ENCODE assay signal across 19 mouse cellular contexts in the genomic region with DNA sequence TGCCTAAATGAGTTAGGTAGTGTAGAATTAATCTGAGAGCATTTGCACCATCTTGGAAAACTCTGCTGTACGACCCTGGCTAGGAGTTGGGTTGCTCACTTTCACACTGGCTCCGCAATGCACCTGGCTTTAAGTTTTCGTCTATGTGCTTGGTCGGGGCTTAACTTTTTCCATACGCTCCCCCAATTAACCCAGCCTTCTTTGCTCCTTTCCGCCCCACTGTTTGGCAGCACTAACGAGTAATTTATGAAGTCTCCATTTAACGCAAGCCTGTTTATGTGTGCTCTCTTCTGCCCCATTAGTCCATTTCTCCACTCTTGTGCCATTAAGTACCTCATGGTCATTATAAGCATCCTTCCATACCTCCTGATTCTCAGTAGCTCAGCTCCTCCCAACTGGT. TPM values are rescaled to one million over a fixed set of nuclear protein-coding genes. Genes with fewer than 3 reads are reported as not detected.
DNase-seq lines count a peak whose midpoint lies in the region; ATAC-seq lines count a peak whose summit lies in the region.
"Had no signal": no experiment of that assay in that cellular context is flagged by ENCODE, and none has a peak within 500 bp of the region (broad histone marks: within the 10 kb centered on the region; RNA-seq: fewer than 3 reads in every experiment).

No protein-coding gene starts in this region.

- intact Hi-C loops in heart, postnatal 36 days (cut with DNase I) = loop anchor here (10.0 kb wide), 2 partner anchors 434 to 1614 kb away; no protein-coding TSS in a partner anchor

- no peak overlapping the region for H3K4me3 ChIP-seq in limb, embryonic 10.5 days
- H3K4me3 ChIP-seq in intestine, embryonic 16.5 days (ENCODE audit: low read length) = no peak overlapping the region
- H3K4me3 ChIP-seq: embryonic facial prominence, embryonic 12.5 days; forebrain, embryonic 13.5 days; forebrain, embryonic 15.5 days had no signal

- ATAC-seq in intestine, embryonic 16.5 days = no peak
- ATAC-seq: forebrain, embryonic 13.5 days; forebrain, embryonic 15.5 days; forebrain, postnatal 0 days had no signal

- H3K9ac ChIP-seq in intestine, embryonic 16.5 days (ENCODE audit: low read depth, low read length) = no peak overlapping the region
- H3K9ac ChIP-seq: embryonic facial prominence, embryonic 12.5 days; forebrain, embryonic 13.5 days; forebrain, embryonic 15.5 days; forebrain, postnatal 0 days had no signal

- H3K4me1 ChIP-seq in limb, embryonic 10.5 days = peaks cover 23% of the 10 kb centered on the region
- no peaks in the 10 kb centered on the region for H3K4me1 ChIP-seq in intestine, embryonic 16.5 days (ENCODE audit: control insufficient read depth, insufficient read depth, low read length)
- H3K4me1 ChIP-seq: embryonic facial prominence, embryonic 12.5 days; forebrain, embryonic 13.5 days; forebrain, embryonic 15.5 days had no signal

- no peaks in the 10 kb centered on the region; the same call in 1 of the 2 replicates for H3K27me3 ChIP-seq in limb, embryonic 10.5 days (ENCODE audit: low read depth, poor library complexity, severe bottlenecking)
- H3K27me3 ChIP-seq in intestine, embryonic 16.5 days (replicated peaks; ENCODE audit: control insufficient read depth, insufficient read depth, low read length) = no peaks in the 10 kb centered on the region
- H3K27me3 ChIP-seq: embryonic facial prominence, embryonic 12.5 days; forebrain, embryonic 13.5 days; forebrain, embryonic 15.5 days had no signal

- no peaks in the 10 kb centered on the region for H3K9me3 ChIP-seq in limb, embryonic 10.5 days (replicated peaks)
- no peaks in the 10 kb centered on the region for H3K9me3 ChIP-seq in intestine, embryonic 16.5 days (ENCODE audit: control insufficient read depth, low read length)
- H3K9me3 ChIP-seq: embryonic facial prominence, embryonic 12.5 days; forebrain, embryonic 13.5 days; forebrain, embryonic 15.5 days had no signal

- no peaks in the 10 kb centered on the region for H3K36me3 ChIP-seq in limb, embryonic 10.5 days
- no peaks in the 10 kb centered on the region for H3K36me3 ChIP-seq in intestine, embryonic 16.5 days (ENCODE audit: control insufficient read depth, insufficient read depth, low read length)
- H3K36me3 ChIP-seq: embryonic facial prominence, embryonic 12.5 days; forebrain, embryonic 15.5 days had no signal

- peak; percentile 54 for DNase-seq in heart, adult 11 months
- no peak for DNase-seq in heart, postnatal 36 days
- peak; percentile 48 for DNase-seq in limb, embryonic 10.5 days (ENCODE audit: low spot score)
- no peak for DNase-seq in embryo, embryonic 9.5 days (ENCODE audit: extremely low spot score)
- DNase-seq: adrenal gland, adult 2 months; adrenal gland, postnatal 10 days; adrenal gland, postnatal 25 days; cerebellum, adult 11 months; cerebellum, adult 18-20 months; cerebellum, adult 8-10 months; cerebellum, adult 9-11 months; cerebellum, postnatal 14 days; cerebellum, postnatal 36 days; embryo, embryonic 11 days; forebrain, postnatal 0 days had no signal

- WGBS in limb, embryonic 10.5 days = 37% methylated on average over 8 of the region's 8 CpGs
- WGBS in intestine, embryonic 16.5 days = 79% methylated on average over 8 of the region's 8 CpGs

- no peak overlapping the region for H3K27ac ChIP-seq in limb, embryonic 10.5 days
- no peak overlapping the region for H3K27ac ChIP-seq in intestine, embryonic 16.5 days (ENCODE audit: low read length)
- H3K27ac ChIP-seq: embryonic facial prominence, embryonic 12.5 days; forebrain, embryonic 13.5 days; forebrain, embryonic 15.5 days had no signal

- H3K4me2 ChIP-seq in intestine, embryonic 16.5 days (ENCODE audit: low read depth, low read length) = no peak overlapping the region
- H3K4me2 ChIP-seq: embryonic facial prominence, embryonic 12.5 days; forebrain, embryonic 13.5 days; forebrain, embryonic 15.5 days had no signal

RNA-seq across cellular contexts. Expression of a gene that starts 8.2 kb away (rescaled TPM):
- 1 to 10 TPM in 1 of 2 experiments, under 1 TPM in 1; 0.43 to 1.2 TPM for total RNA-seq in heart, postnatal 36 days (2021)
- polyA plus RNA-seq in limb, embryonic 10.5 days (2016; fragmentation: Nextera tagmentation; extraction: Ambion mirVana) = 61.9 and 72.0 TPM in 2 replicates
- 27.0 and 30.2 TPM in 2 replicates for polyA plus RNA-seq in intestine, embryonic 16.5 days (2015; fragmentation: Nextera tagmentation; extraction: Ambion mirVana)

Comparison
In these comparisons a context has a peak if more than half of its experiments do, and no peak if none do; other contexts are left out.
1. DNase-seq: peak in heart, adult 11 months (single experiment) and limb, embryonic 10.5 days (single experiment); none in heart, postnatal 36 days (0 of 2) and embryo, embryonic 9.5 days (single experiment).